Mouse (Mus musculus) heart, postnatal 0 days (tissue): ENCODE data around the gene Sar1a.

Experiments
- CTCF ChIP-seq: IDR thresholded peaks from 2 replicates; pipeline ENCODE4 v1.5.1; 2016; ENCODE audit warnings: antibody characterized with exemption, control low read depth, low read depth
- EP300 ChIP-seq: IDR thresholded peaks from 2 replicates; pipeline ENCODE4 v1.6.1; 2016; ENCODE audit warnings: antibody characterized with exemption, low read depth

- TF ChIP-seq CTCF (no peak), EP300 (no peak)
Observed at GRCm38 (mm10) chr10:61675935-61676334, 4.2 kb upstream of the Sar1a start.
